Mouse (Mus musculus) MEL-GATA-1-ER (cell line): ENCODE measurements around the gene 2010003K11Rik.
"Not testable (repeated sequence)": the region's sequence is repeated elsewhere in the genome, so short reads cannot be mapped to it uniquely, and the experiment has no call there.

Experiments
- DNase-seq: peaks from one replicate; pipeline ENCODE4 v3.0.0-alpha.2; 2012; ENCODE audit warnings: low read depth; ENCODE audit errors: extremely low read depth

Gene 2010003K11Rik

GRCm38 (mm10) chr19:4461981-4462380 lies 36.4 kb downstream of the 2010003K11Rik start:
- no peak for DNase-seq

GRCm38 (mm10) chr19:4456227-4456626 lies 42.2 kb downstream of the 2010003K11Rik start:
- peak; percentile 33 for DNase-seq

DNA sequence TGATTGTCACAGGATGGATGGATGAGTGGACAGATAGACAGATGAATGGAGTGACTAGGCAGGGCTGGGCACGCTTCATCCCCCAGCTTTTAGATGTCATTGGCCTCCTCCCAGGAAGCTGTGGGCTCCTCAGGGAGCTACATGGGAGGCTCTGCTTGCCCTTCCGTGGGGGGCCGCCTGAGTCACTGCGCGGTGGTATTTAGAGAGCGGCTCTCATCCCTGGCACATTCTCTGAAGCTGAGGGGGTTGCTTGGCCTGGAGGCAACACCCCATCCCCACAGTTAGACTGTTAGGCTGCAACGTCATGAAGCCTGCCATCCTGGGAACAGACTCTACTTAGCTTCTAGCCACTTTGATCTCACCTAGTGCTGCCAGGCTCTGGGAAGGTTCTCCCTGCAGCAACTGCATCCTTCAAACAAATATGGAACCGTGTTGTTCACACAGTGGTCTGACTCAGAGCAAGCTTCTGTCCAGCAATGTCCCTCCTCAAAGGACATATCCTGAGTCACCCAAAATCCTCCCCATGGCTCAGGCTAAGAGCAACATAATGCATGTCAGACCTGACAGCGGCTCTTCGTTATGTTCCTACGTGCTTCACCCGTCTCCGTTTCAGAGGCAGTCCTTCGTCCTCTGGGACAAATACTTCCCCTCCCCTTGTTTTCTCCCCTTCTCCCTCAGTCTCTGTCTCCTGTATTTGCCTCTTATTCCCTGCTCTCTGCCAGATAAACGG lies 43.1 kb downstream of the 2010003K11Rik start:
- DNase-seq, result no peak

- DNase-seq, result not testable (repeated sequence)
Measured at GRCm38 (mm10) chr19:4454040-4454439, 44.3 kb downstream of the 2010003K11Rik start.

DNA sequence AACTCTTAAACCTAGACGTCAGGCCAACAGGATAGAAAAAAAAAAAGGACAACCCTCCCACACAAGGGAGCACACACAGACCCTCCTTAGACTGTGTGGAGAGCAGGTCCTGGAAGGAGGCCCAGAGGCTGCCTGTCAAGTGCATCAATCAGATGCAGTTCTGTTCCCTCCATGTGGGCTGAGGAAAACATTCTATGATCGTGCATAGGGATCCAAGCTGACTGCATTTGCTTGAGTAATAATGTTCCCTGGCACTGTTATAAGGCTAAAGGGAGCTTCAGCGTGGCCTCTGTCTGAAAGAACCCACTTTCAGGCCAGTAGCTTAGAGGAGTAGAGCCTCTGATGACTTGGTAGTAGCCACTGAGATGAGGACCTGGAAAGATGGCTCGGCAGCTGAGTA lies 45.9 kb downstream of the 2010003K11Rik start:
- DNase-seq, result no peak

GRCm38 (mm10) chr19:4451965-4452364 lies 46.4 kb downstream of the 2010003K11Rik start:
- no peak for DNase-seq

DNA sequence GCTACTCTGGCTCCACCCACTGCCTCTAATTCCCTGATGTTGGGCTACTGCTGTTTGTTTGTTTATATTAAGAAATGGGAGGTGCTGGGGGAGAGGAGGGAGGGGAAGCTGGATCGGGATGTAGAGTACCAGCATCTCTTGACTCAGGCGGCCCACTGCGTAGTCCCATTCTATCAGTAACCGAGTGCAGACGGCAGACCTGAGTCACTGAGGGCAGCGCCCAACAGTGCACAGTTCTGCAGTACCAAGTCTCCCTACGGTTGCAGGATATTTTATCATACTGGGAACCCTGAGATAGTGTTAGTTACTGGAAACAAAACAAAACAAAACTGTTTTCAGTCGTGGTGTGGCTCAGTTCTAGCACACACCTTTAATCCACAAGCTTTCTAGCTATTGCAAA lies 47.3 kb downstream of the 2010003K11Rik start:
- DNase-seq, result no peak

GRCm38 (mm10) chr19:4450666-4451065 lies 47.7 kb downstream of the 2010003K11Rik start:
- no peak for DNase-seq

- no peak for DNase-seq
Measured at GRCm38 (mm10) chr19:4449230-4449629, 49.2 kb downstream of the 2010003K11Rik start.

DNA sequence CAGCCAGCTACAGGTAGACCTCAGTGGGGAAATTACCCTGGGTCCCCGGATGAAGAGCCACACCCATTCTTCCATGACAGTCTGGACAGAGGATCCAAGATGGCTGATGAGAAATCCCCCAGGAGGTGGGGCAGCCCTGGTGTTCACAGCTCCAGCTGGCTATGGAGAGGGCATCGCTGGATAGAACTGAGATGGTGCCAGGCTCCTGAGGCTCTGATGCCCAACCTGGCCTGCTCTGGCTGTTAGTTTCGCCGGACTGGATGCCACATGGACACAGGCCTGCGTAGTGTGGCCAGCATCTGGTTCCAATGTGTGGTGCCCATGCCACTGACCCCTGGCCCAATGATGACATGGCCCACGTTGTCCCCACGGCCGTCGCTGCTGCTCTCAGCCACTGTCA lies 50.9 kb downstream of the 2010003K11Rik start:
- DNase-seq, result no peak
